Mouse (Mus musculus) G1E-ER4 (cell line): ENCODE data around the gene Fndc10. TPM values are rescaled to one million over a fixed set of nuclear protein-coding genes. Genes with fewer than 3 reads are reported as not detected.

ENCODE experiments used
- GATA1 ChIP-seq: IDR thresholded peaks from one replicate; pipeline ENCODE4 v1.8.0; 2012; ENCODE audit warnings: low read length, inconsistent platforms
- polyA plus RNA-seq: library from polyadenylated mRNA; stranded (reverse); fragments of >175 nt; gene quantifications from 2 replicates; pipeline ENCODE4 v1.2.3, GENCODE M21; 2012

Gene Fndc10
- polyA plus RNA-seq, 1 experiment: not detected

GRCm38 (mm10) chr4:155708582-155708981, 14.4 kb downstream of the Fndc10 start:
- TF ChIP-seq GATA1: no peak

- no peak for TF ChIP-seq GATA1
These were observed 14.8 kb downstream of the Fndc10 start for GRCm38 (mm10) chr4:155708988-155709387.

GRCm38 (mm10) chr4:155710521-155711252, 16.5 kb downstream of the Fndc10 start:
- no peak for TF ChIP-seq GATA1

DNA sequence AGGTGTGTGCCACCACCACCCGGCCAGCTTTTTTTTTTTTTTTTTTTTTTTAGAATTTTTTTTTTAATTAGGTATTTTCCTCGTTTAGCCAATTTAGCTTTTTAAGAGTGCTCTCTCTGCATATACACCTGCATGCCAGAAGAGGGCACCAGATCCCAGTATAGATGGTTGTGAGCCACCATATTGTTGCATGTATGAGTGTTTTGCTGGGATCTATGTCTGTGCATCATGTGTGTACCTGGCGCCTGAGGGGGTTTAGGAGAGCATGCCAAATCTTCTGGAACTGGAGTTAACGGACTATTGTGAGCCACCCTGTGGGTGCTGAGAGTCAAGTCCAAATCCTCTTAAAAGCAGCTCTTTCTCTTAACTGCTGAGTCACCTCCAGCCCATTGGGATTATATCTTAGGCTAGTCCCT, 27.5 kb downstream of the Fndc10 start:
- no peak for TF ChIP-seq GATA1

DNA sequence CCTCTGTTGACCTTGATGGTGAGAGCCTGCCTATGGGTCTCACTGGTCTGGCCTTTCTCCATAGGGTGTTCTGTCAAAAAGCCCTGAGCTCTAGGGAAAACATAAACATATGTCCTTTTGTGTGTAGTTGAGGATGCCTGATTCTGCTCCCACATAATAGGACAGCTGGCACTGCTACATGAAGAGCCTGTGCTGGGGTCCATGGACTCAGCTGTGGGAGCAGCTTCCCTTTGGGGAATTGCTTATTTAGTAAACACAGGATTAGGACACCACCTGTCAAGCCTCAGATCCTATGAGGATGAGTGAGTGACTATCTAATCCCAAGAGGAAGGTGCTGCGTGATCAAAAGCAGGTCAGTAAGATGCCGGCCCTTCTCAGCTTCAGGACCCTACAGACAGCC, 33.9 kb downstream of the Fndc10 start:
- TF ChIP-seq GATA1: no peak

DNA sequence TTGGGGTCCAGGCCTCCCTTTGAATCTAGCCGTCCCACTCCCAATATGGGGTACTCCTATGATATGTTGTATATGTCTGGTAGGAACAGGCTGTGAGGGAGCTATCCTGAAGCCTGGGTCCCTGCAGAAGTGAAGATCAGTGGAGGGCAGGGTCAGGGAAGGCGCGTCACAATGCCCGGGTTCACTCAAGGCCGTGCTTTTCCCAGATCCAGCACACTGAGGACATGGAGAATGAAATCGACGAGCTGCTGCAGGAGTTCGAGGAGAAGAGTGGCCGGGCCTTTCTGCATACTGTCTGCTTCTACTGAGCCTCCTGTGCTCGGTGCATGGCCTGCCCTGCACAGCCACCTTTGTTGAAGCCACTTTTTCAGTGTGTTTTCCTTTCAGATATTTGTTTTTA, 39.1 kb downstream of the Fndc10 start:
- TF ChIP-seq GATA1: no peak

- no peak for TF ChIP-seq GATA1
These were observed 40.3 kb downstream of the Fndc10 start, which contains the start of gene Tmem240 for GRCm38 (mm10) chr4:155734350-155734941. Gene Tmem240, plus strand, starts transcription at chr4:155734800.

- no peak for TF ChIP-seq GATA1
These were observed 41.0 kb downstream of the Fndc10 start for GRCm38 (mm10) chr4:155734951-155735702.

DNA sequence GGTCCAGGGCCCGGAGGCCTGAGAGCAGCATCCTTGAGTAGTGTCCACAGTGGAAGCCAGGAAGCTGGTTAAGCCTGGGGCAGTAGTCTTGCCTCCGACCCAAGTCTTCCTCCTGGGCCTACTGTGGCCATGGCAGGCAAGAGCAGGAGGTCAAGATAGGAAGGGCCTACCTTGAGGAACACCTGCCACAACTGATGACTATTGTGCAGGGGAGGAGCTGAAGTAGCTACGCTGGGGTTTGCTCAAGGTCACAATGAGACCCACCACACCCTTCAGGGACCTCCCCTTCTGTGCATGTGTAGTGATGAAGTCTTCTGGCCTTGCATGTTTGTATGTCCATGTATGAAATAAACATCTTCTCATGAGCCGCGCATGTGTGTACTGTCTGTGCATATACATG, 41.6 kb downstream of the Fndc10 start:
- TF ChIP-seq GATA1: no peak

GRCm38 (mm10) chr4:155736421-155736820, 42.3 kb downstream of the Fndc10 start:
- no peak for TF ChIP-seq GATA1

GRCm38 (mm10) chr4:155738262-155738661, 44.1 kb downstream of the Fndc10 start:
- no peak for TF ChIP-seq GATA1

GRCm38 (mm10) chr4:155739152-155739551, 45.0 kb downstream of the Fndc10 start:
- no peak for TF ChIP-seq GATA1

DNA sequence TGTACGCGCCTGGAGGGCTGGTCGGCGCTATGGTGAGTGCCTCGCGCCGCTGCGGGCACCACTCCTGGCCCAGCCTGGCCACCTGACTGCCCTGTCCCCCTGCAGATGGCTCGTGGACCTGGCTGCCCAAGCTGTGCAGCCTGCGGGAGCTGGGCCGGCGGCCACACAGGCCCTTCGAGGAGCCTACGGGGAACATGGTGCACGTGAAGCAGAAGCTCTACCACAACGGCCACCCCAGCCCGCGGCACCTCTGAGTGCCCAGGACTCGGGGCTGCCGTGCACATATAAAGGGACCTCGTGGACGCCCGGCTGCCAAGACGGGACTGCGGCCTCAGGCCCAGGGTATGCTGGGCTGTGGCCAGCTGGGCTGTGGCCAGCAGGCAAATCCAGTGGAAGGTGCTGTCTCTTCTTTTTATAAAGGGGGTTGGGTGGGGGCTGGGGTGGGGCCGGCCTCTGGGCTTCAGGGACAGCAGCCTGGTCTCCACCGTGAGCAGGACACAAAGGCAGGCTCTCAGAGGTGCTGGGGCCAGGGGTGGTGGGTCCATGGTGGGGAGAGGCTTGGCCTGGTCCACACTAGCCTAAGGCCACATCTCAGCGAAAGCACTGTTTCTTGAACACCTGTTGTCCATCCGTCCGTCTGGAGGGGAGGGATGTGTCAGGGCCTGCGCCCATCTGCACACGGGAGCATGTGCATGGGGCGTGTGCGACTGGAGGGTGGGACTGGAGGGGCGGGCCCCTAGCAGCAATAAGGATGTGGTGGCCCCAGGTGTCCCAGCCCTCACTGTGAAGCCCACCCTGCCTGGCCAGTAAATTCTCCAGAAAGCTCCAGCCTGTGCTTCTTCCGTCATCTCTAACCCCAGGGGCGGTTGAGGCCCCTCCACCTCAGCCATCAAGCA, 45.8 kb downstream of the Fndc10 start:
- TF ChIP-seq GATA1: no peak

- TF ChIP-seq GATA1: no peak
These were observed 48.5 kb downstream of the Fndc10 start for GRCm38 (mm10) chr4:155742684-155743083.

DNA sequence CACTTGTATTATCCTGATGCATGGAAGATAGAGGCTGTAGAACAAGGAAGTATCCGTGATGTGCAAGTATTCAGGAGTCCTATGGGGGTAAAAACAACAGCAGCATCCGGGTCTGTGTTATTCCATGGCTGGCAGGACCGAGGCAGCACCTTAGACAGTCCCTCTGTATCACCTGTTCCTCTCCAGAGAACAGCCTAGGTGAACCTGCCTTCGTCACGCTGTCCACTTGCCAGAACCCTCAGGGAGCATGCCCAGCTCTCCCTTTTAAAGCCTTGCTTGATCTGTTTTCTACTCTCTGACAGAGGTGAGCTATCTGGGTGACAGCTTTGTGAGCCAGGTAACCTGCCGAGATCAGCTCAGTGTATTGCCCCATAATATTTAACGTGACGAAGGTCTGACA, 50.3 kb downstream of the Fndc10 start:
- TF ChIP-seq GATA1: no peak
